Mouse (Mus musculus): ENCODE measurements at regions not wholly inside any gene's neighbourhood (a gene's known extent, or its start where the extent isn't known, plus 50 kb on each side); places are given as distances from the start of the nearest gene placed in this dataset.
"Not testable (repeated sequence)": the region's sequence is repeated elsewhere in the genome, so short reads cannot be mapped to it uniquely, and the experiment has no call there.

GRCm38 (mm10) chr12:21543962-21544361 is 126.5 kb upstream of the Ywhaq start:
- not testable (repeated sequence) for TF ChIP-seq CTCF (IDR thresholded peaks at IDR 0.05; ENCODE audit: control insufficient read depth, insufficient read depth, insufficient replicate concordance, low read depth, low read length); POLR2A (IDR thresholded peaks at IDR 0.05; ENCODE audit: control insufficient read depth, low read depth, low read length)

Data from testis, adult 2 months (tissue).